Mouse (Mus musculus): ENCODE data around the gene 4930447C04Rik. TPM values are rescaled to one million over a fixed set of nuclear protein-coding genes. Genes with fewer than 3 reads are reported as not detected.

4930447C04Rik gene
- polyA plus RNA-seq, 1 experiment = not detected

DNA sequence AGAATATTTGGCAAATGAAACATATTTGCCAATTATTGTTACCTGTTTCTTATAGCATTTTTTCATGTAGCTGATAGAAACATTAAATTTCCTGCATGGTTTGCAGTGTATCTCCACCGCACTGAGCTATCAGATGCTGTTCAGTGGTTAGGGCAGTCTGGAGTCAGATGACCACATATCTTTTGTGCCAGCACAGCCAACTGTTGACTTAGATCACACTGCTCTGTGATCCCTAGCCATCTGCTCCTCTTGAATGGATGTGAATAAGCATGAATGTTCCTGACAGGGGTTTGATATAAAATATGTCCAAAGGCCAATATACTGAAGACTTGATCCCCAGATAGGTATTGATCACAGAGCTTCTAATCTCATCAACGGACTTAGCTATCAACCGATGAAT, 17.9 kb upstream of the 4930447C04Rik start:
- Histone ChIP-seq H3K27me3 (ENCODE audit: control insufficient read depth, insufficient read depth, insufficient read length) (peaks cover 50% of the 10 kb centered on the region), H3K4me3 (ENCODE audit: insufficient read depth, poor library complexity, severe bottlenecking) (no peak overlapping the region), H3ac (ENCODE audit: control insufficient read depth, insufficient read length, low read depth) (no peak overlapping the region), H3K79me3 (ENCODE audit: low read depth) (no peaks in the 10 kb centered on the region), H3K36me3 (ENCODE audit: control insufficient read depth, insufficient read depth) (no peaks in the 10 kb centered on the region), H3K79me2 (ENCODE audit: control insufficient read depth, insufficient read depth) (no peaks in the 10 kb centered on the region)
- TF ChIP-seq MYOG (IDR thresholded peaks at IDR 0.05; ENCODE audit: control insufficient read depth, extremely low read depth, insufficient read length) = no peak
- no peak for TF ChIP-seq FOSL1 (IDR thresholded peaks at IDR 0.05; ENCODE audit: insufficient read depth, low read length, poor library complexity, severe bottlenecking)
- no peak for TF ChIP-seq USF1 (IDR thresholded peaks at IDR 0.05; ENCODE audit: low read depth)
- no peak for TF ChIP-seq MAX (IDR thresholded peaks at IDR 0.05)
- no peak for TF ChIP-seq MYOD1 (IDR thresholded peaks at IDR 0.05; ENCODE audit: control insufficient read depth, insufficient read length, low read depth)
- TF ChIP-seq CEBPB (IDR thresholded peaks at IDR 0.05; ENCODE audit: low read depth) = no peak
- TF ChIP-seq CTCF (IDR thresholded peaks at IDR 0.05; ENCODE audit: control insufficient read depth, insufficient read depth, insufficient read length) = no peak

DNA sequence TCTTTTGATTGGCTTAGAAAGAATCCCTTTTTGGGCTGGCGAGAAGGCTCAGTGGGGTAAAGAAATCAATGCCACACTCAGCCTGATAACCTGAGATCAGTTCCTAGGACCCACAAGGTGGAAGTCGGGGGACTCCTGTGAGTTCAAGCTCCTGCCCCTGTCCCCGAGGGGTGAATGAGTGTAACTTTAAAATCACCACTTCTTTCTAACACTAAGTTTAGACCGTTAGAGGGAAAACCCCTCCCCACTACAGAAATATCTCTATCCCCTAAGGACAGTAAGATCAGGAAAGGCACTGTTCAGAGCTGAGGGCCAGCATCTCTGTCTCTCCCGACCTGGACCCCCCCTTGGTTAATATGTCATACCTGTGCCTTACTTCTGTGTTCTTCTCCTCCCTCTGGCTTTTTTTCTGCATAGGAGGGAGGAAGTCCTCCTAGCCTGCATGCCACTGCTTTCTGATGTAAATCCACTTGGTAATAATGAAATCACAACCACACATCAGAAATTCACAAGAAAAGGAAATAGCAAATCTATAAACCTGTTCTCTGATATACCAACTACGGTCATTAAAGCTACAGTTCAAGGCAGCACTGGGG, 17.4 kb upstream of the 4930447C04Rik start:
- Histone ChIP-seq H3K4me3 (ENCODE audit: insufficient read depth, poor library complexity, severe bottlenecking) (no peak overlapping the region), H3ac (ENCODE audit: control insufficient read depth, insufficient read length, low read depth) (no peak overlapping the region)

DNA sequence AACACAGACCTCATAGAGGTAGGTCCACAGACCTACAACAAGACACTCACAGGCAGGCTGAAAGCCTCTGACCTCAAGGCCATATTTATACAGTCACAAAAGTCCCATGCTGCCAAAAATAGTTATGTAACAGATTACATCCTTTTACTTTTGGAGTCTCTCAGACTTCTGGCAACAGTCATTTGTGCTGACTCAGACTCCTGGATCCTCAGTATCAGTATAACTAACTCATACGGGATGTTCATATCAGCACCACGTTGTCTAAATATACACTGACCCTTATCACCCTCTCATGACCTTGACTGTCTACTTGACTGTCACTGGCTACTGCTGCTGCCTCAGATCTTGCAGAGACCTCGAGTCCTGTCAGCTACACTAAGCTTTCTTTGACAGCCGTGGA, 14.3 kb upstream of the 4930447C04Rik start:
- H3K79me2 ChIP-seq (ENCODE audit: control insufficient read depth, insufficient read depth) = no peaks in the 10 kb centered on the region
- peaks cover 59% of the 10 kb centered on the region for H3K27me3 ChIP-seq (ENCODE audit: control insufficient read depth, insufficient read depth, insufficient read length)
- H3ac ChIP-seq (ENCODE audit: control insufficient read depth, insufficient read length, low read depth) = no peak overlapping the region
- TF ChIP-seq FOSL1 (IDR thresholded peaks at IDR 0.05; ENCODE audit: insufficient read depth, low read length, poor library complexity, severe bottlenecking) (no peak), MYOD1 (IDR thresholded peaks at IDR 0.05; ENCODE audit: control insufficient read depth, insufficient read length, low read depth) (no peak), CTCF (IDR thresholded peaks at IDR 0.05; ENCODE audit: control insufficient read depth, insufficient read depth, insufficient read length) (no peak), MAX (IDR thresholded peaks at IDR 0.05) (no peak), USF1 (IDR thresholded peaks at IDR 0.05; ENCODE audit: low read depth) (no peak), MYOG (IDR thresholded peaks at IDR 0.05; ENCODE audit: control insufficient read depth, extremely low read depth, insufficient read length) (no peak), CEBPB (IDR thresholded peaks at IDR 0.05; ENCODE audit: low read depth) (no peak)
- no peaks in the 10 kb centered on the region for H3K79me3 ChIP-seq (ENCODE audit: low read depth)
- no peaks in the 10 kb centered on the region for H3K36me3 ChIP-seq (ENCODE audit: control insufficient read depth, insufficient read depth)
- no peak overlapping the region for H3K4me3 ChIP-seq (ENCODE audit: insufficient read depth, poor library complexity, severe bottlenecking)

More for the DNA sequence above, 17.4 kb upstream of the 4930447C04Rik start:
- Histone ChIP-seq H3K27me3 (ENCODE audit: control insufficient read depth, insufficient read depth, insufficient read length) (peaks cover 55% of the 10 kb centered on the region), H3K79me2 (ENCODE audit: control insufficient read depth, insufficient read depth) (no peaks in the 10 kb centered on the region), H3K79me3 (ENCODE audit: low read depth) (no peaks in the 10 kb centered on the region), H3K36me3 (ENCODE audit: control insufficient read depth, insufficient read depth) (no peaks in the 10 kb centered on the region)
- TF ChIP-seq CTCF (IDR thresholded peaks at IDR 0.05; ENCODE audit: control insufficient read depth, insufficient read depth, insufficient read length) = no peak
- no peak for TF ChIP-seq USF1 (IDR thresholded peaks at IDR 0.05; ENCODE audit: low read depth)

DNA sequence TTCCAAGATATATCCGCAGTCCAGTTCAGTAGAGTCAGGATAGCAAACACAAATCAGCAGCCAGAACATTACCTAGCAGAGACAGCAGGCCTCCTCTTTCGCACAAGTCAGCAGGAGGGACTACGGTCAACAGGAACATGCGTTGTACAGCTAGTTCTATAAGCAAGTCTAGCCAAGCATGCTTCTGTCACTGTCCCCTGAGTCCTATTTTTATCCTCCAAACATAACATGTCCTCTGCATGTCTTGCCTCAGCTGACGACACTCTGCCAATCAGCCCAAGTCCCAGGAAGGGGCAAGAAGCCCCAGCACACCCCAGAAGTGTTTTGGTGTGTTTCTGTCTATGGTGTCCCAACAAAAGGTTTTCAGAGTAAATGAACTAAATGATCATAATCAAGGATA, 13.3 kb upstream of the 4930447C04Rik start:
- no peak for TF ChIP-seq FOSL1 (IDR thresholded peaks at IDR 0.05; ENCODE audit: insufficient read depth, low read length, poor library complexity, severe bottlenecking)
- no peak for TF ChIP-seq USF1 (IDR thresholded peaks at IDR 0.05; ENCODE audit: low read depth)
- no peak for TF ChIP-seq MYOG (IDR thresholded peaks at IDR 0.05; ENCODE audit: control insufficient read depth, extremely low read depth, insufficient read length)
- no peak for TF ChIP-seq CEBPB (IDR thresholded peaks at IDR 0.05; ENCODE audit: low read depth)
- TF ChIP-seq MYOD1 (IDR thresholded peaks at IDR 0.05; ENCODE audit: control insufficient read depth, insufficient read length, low read depth) = no peak
- no peak for TF ChIP-seq MAX (IDR thresholded peaks at IDR 0.05)
- no peak for TF ChIP-seq CTCF (IDR thresholded peaks at IDR 0.05; ENCODE audit: control insufficient read depth, insufficient read depth, insufficient read length)

GRCm38 (mm10) chr12:72953089-72953488, 12.5 kb upstream of the 4930447C04Rik start:
- Histone ChIP-seq H3K79me3 (ENCODE audit: low read depth) (no peaks in the 10 kb centered on the region), H3K27me3 (ENCODE audit: control insufficient read depth, insufficient read depth, insufficient read length) (peaks cover 49% of the 10 kb centered on the region), H3ac (ENCODE audit: control insufficient read depth, insufficient read length, low read depth) (no peak overlapping the region), H3K79me2 (ENCODE audit: control insufficient read depth, insufficient read depth) (no peaks in the 10 kb centered on the region), H3K36me3 (ENCODE audit: control insufficient read depth, insufficient read depth) (no peaks in the 10 kb centered on the region), H3K4me3 (ENCODE audit: insufficient read depth, poor library complexity, severe bottlenecking) (no peak overlapping the region)
- no peak for TF ChIP-seq FOSL1 (IDR thresholded peaks at IDR 0.05; ENCODE audit: insufficient read depth, low read length, poor library complexity, severe bottlenecking)
- TF ChIP-seq USF1 (IDR thresholded peaks at IDR 0.05; ENCODE audit: low read depth) = no peak
- no peak for TF ChIP-seq CEBPB (IDR thresholded peaks at IDR 0.05; ENCODE audit: low read depth)
- no peak for TF ChIP-seq CTCF (IDR thresholded peaks at IDR 0.05; ENCODE audit: control insufficient read depth, insufficient read depth, insufficient read length)
- TF ChIP-seq MYOD1 (IDR thresholded peaks at IDR 0.05; ENCODE audit: control insufficient read depth, insufficient read length, low read depth) = no peak
- TF ChIP-seq MYOG (IDR thresholded peaks at IDR 0.05; ENCODE audit: control insufficient read depth, extremely low read depth, insufficient read length) = no peak
- TF ChIP-seq MAX (IDR thresholded peaks at IDR 0.05) = no peak

More for the DNA sequence above, 13.3 kb upstream of the 4930447C04Rik start:
- H3K36me3 ChIP-seq (ENCODE audit: control insufficient read depth, insufficient read depth) = no peaks in the 10 kb centered on the region
- no peak overlapping the region for H3K4me3 ChIP-seq (ENCODE audit: insufficient read depth, poor library complexity, severe bottlenecking)
- H3ac ChIP-seq (ENCODE audit: control insufficient read depth, insufficient read length, low read depth) = no peak overlapping the region
- H3K79me3 ChIP-seq (ENCODE audit: low read depth) = no peaks in the 10 kb centered on the region
- H3K79me2 ChIP-seq (ENCODE audit: control insufficient read depth, insufficient read depth) = no peaks in the 10 kb centered on the region
- H3K27me3 ChIP-seq (ENCODE audit: control insufficient read depth, insufficient read depth, insufficient read length) = peaks cover 53% of the 10 kb centered on the region

GRCm38 (mm10) chr12:72947335-72947734, 6.8 kb upstream of the 4930447C04Rik start:
- no peaks in the 10 kb centered on the region for H3K79me3 ChIP-seq (ENCODE audit: low read depth)
- no peaks in the 10 kb centered on the region for H3K79me2 ChIP-seq (ENCODE audit: control insufficient read depth, insufficient read depth)
- TF ChIP-seq MYOG (IDR thresholded peaks at IDR 0.05; ENCODE audit: control insufficient read depth, extremely low read depth, insufficient read length) = no peak
- no peak for TF ChIP-seq CEBPB (IDR thresholded peaks at IDR 0.05; ENCODE audit: low read depth)
- TF ChIP-seq MAX (IDR thresholded peaks at IDR 0.05) = no peak
- no peak for TF ChIP-seq FOSL1 (IDR thresholded peaks at IDR 0.05; ENCODE audit: insufficient read depth, low read length, poor library complexity, severe bottlenecking)
- TF ChIP-seq MYOD1 (IDR thresholded peaks at IDR 0.05; ENCODE audit: control insufficient read depth, insufficient read length, low read depth) = no peak
- TF ChIP-seq CTCF (IDR thresholded peaks at IDR 0.05; ENCODE audit: control insufficient read depth, insufficient read depth, insufficient read length) = no peak
- TF ChIP-seq USF1 (IDR thresholded peaks at IDR 0.05; ENCODE audit: low read depth) = no peak
- no peak overlapping the region for H3ac ChIP-seq (ENCODE audit: control insufficient read depth, insufficient read length, low read depth)
- H3K27me3 ChIP-seq (ENCODE audit: control insufficient read depth, insufficient read depth, insufficient read length) = peaks cover 34% of the 10 kb centered on the region
- H3K36me3 ChIP-seq (ENCODE audit: control insufficient read depth, insufficient read depth) = no peaks in the 10 kb centered on the region
- H3K4me3 ChIP-seq (ENCODE audit: insufficient read depth, poor library complexity, severe bottlenecking) = no peak overlapping the region
